Mouse (Mus musculus) thymus, postnatal 25 days (tissue): ENCODE measurements around the gene Serpind1.

Experiments
- DNase-seq: peaks from one replicate; pipeline ENCODE4 v3.0.0; 2022

Gene Serpind1

GRCm38 (mm10) chr16:17356031-17356430 is 24.9 kb downstream of the Serpind1 start:
- no peak for DNase-seq

- DNase-seq: no peak
Observed at GRCm38 (mm10) chr16:17358787-17359186, 27.6 kb downstream of the Serpind1 start.

GRCm38 (mm10) chr16:17382306-17382705 is 51.1 kb downstream of the Serpind1 start:
- no peak for DNase-seq

- DNase-seq: no peak
Observed at GRCm38 (mm10) chr16:17383594-17384326, 52.6 kb downstream of the Serpind1 start.

- no peak for DNase-seq
Observed at GRCm38 (mm10) chr16:17392784-17393183, 61.6 kb downstream of the Serpind1 start.
